Mouse (Mus musculus) hematopoietic multipotent progenitor cell, adult 10-12 weeks (in vitro differentiated cells): ENCODE results near the gene Gm10424. TPM values are rescaled to one million over a fixed set of nuclear protein-coding genes. Genes with fewer than 3 reads are reported as not detected.

Source experiments
- polyA plus RNA-seq: library from polyadenylated mRNA; stranded (reverse); fragments of >175 nt; gene quantifications from 2 replicates; pipeline ENCODE4 v1.2.3, GENCODE M21; 2012; ENCODE audit warnings: low replicate concordance

Gene Gm10424
- polyA plus RNA-seq, result not detected in 2 replicates

GRCm38 (mm10) chr5:95272668-95273067 lies at the start of gene Gm10424:
Gm10424 (minus strand) TSS chr5:95272768.

GRCm38 (mm10) chr5:95305611-95306010 lies 33.0 kb upstream of the Gm10424 start, which contains the start of gene Gm3259:
Gm3259 (plus strand) TSS chr5:95305911.

Other genes starting within 250 kb of the Gm10424 start
- gene Gm7942, start 165.8 kb downstream of the Gm10424 start, polyA plus RNA-seq, result not detected in 2 replicates
- gene Gm16513, start 90.1 kb downstream of the Gm10424 start, polyA plus RNA-seq, result 0.04 TPM in 1 of 2 replicates, not detected in the other
- not detected in 2 replicates for gene Gm3259, start 33.1 kb upstream of the Gm10424 start, polyA plus RNA-seq
- not detected in 2 replicates for gene D5Ertd577e, start 184.0 kb upstream of the Gm10424 start, polyA plus RNA-seq
- gene Gm3286, start 238.0 kb upstream of the Gm10424 start, polyA plus RNA-seq, result not detected in 2 replicates